Mouse (Mus musculus) adrenal gland, postnatal 4 days (tissue): Measurements from ENCODE around the gene Prkn. TPM values are rescaled to one million over a fixed set of nuclear protein-coding genes. Genes with fewer than 3 reads are reported as not detected.
"Not testable (repeated sequence)": the region's sequence is repeated elsewhere in the genome, so short reads cannot be mapped to it uniquely, and the experiment has no call there.

Source experiments
- DNase-seq, 2 experiments: peaks; one replicate each; pipeline ENCODE4 v3.0.0; 2021 to 2022; ENCODE audit warnings: low spot score in 2 of 2, mixed read lengths in 2 of 2
- total RNA-seq, 2 experiments: library from RNA; stranded (reverse); gene quantifications; 2 replicates each; pipeline ENCODE4 v1.2.3; 2021

Gene Prkn
- total RNA-seq, 2 experiments from 2014 or later, result 10.2 to 13.0 TPM

GRCm38 (mm10) chr17:11124048-11124447, 283.9 kb downstream of the Prkn start:
- no peak for DNase-seq

- no peak for DNase-seq
Observed at GRCm38 (mm10) chr17:11127217-11127616, 287.0 kb downstream of the Prkn start.

GRCm38 (mm10) chr17:11130919-11131318, 290.7 kb downstream of the Prkn start:
- DNase-seq, result no peak

GRCm38 (mm10) chr17:11142321-11142720, 302.1 kb downstream of the Prkn start:
- no peak for DNase-seq

GRCm38 (mm10) chr17:11156119-11156518, 315.9 kb downstream of the Prkn start:
- no peak for DNase-seq

GRCm38 (mm10) chr17:11157536-11157935, 317.4 kb downstream of the Prkn start:
- DNase-seq, result no peak

- no peak for DNase-seq
Observed at GRCm38 (mm10) chr17:11161436-11161835, 321.3 kb downstream of the Prkn start.

GRCm38 (mm10) chr17:11162770-11163169, 322.6 kb downstream of the Prkn start:
- no peak for DNase-seq

- no peak for DNase-seq
Observed at GRCm38 (mm10) chr17:11187356-11187755, 347.2 kb downstream of the Prkn start.

GRCm38 (mm10) chr17:11188494-11188893, 348.3 kb downstream of the Prkn start:
- DNase-seq, result no peak

- DNase-seq, result no peak
Observed at GRCm38 (mm10) chr17:11190306-11190705, 350.1 kb downstream of the Prkn start.

- no peak for DNase-seq
Observed at GRCm38 (mm10) chr17:11198134-11198533, 357.9 kb downstream of the Prkn start.

GRCm38 (mm10) chr17:11209063-11209462, 368.9 kb downstream of the Prkn start:
- not testable (repeated sequence) for DNase-seq

GRCm38 (mm10) chr17:11211006-11211405, 370.8 kb downstream of the Prkn start:
- no peak for DNase-seq

- no peak for DNase-seq
Observed at GRCm38 (mm10) chr17:11211591-11211990, 371.4 kb downstream of the Prkn start.

- no peak for DNase-seq
Observed at GRCm38 (mm10) chr17:11213689-11214088, 373.5 kb downstream of the Prkn start.

GRCm38 (mm10) chr17:11229011-11229410, 388.8 kb downstream of the Prkn start:
- no peak for DNase-seq

- no peak for DNase-seq
Observed at GRCm38 (mm10) chr17:11229426-11229825, 389.2 kb downstream of the Prkn start.

- no peak for DNase-seq
Observed at GRCm38 (mm10) chr17:11230604-11231395, 390.6 kb downstream of the Prkn start.

- DNase-seq, result no peak
Observed at GRCm38 (mm10) chr17:11235273-11235672, 395.1 kb downstream of the Prkn start.

- no peak for DNase-seq
Observed at GRCm38 (mm10) chr17:11245040-11245439, 404.9 kb downstream of the Prkn start.

- no peak for DNase-seq
Observed at GRCm38 (mm10) chr17:11249216-11249615, 409.0 kb downstream of the Prkn start.

- no peak for DNase-seq
Observed at GRCm38 (mm10) chr17:11260663-11261062, 420.5 kb downstream of the Prkn start.
